Mouse (Mus musculus) bone marrow macrophage, adult 2 months (primary cell): Measurements from ENCODE around the gene Slc26a3.

Experiments
- CTCF ChIP-seq: IDR thresholded peaks from 2 replicates; pipeline ENCODE4 v1.5.1; 2012; ENCODE audit warnings: low read depth, mild to moderate bottlenecking, low read length, moderate library complexity
- POLR2A ChIP-seq: IDR thresholded peaks from 2 replicates; pipeline ENCODE4 v1.6.1; 2012; ENCODE audit warnings: mild to moderate bottlenecking, low read depth, low read length, borderline replicate concordance

- TF ChIP-seq CTCF (no peak), POLR2A (no peak)
Measured at GRCm38 (mm10) chr12:31391696-31392095, 1.0 kb downstream of the Slc26a3 start.
